In the genomic region with DNA sequence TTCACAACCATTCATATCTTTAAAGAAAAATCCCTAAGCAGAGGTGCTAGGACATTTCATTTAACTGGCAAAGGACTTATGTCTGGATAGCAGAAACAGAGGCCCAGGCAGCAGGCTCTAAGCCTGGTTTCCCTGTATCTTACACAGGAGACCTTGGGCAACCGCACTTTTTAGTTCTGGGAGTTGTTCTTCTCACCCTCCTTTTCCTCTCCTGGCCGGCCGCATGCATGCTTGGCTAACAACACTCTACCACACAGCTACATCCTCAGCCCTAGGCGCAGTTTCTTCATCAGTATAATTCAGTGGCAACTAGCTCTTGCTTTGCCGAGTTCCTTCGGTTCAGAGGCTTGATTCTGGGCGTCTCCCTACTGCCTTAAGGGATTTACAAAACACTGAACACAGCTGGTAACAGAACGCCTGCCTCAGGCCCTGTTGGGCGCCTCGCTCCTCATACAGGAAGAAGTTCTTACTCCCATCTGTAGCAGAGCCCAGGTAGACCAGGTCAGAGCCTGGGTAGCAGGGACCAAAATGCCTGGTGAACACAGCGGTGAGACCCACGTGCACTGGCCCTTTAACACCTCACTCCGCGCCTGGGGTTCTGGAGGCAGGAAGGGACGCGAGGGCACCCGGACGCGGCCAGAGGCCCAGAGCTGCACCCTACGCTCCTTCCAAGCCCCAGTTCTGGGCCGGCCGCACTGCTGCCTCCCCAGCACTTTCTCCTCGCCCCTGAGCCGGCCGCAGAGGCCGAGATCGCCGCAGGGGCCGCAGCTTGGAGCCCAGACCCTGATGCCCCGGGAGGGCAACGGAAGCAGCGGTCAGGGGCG, we compare ENCODE assay signal across 7 mouse cellular contexts. TPM values are rescaled to one million over a fixed set of nuclear protein-coding genes. Genes with fewer than 3 reads are reported as not detected.
DNase-seq lines count a peak whose midpoint lies in the region; ATAC-seq and TF ChIP-seq lines count a peak whose summit lies in the region.

No protein-coding gene starts in this region.

- H3K9me3 ChIP-seq in hindbrain, embryonic 16.5 days (ENCODE audit: control insufficient read depth, low read length), result no peaks in the 10 kb centered on the region
- H3K9me3 ChIP-seq in liver, embryonic 16.5 days (replicated peaks; ENCODE audit: control insufficient read depth, low read length), result no peaks in the 10 kb centered on the region

- peak overlapping the region; percentile 84 for H3K9ac ChIP-seq in hindbrain, embryonic 16.5 days (ENCODE audit: low read depth, low read length)
- peak overlapping the region; percentile 87 for H3K9ac ChIP-seq in liver, embryonic 16.5 days (ENCODE audit: low read depth, low read length)

- peak overlapping the region; percentile 76 for H3K4me3 ChIP-seq in thymus, adult 2 months (ENCODE audit: control insufficient read depth, insufficient read depth, low read length)
- peak overlapping the region; percentile 71 for H3K4me3 ChIP-seq in hindbrain, embryonic 16.5 days (ENCODE audit: low read length)
- H3K4me3 ChIP-seq in liver, embryonic 16.5 days (ENCODE audit: low read depth, low read length), result peak overlapping the region; percentile 87

- H3K27ac ChIP-seq in thymus, adult 2 months (ENCODE audit: control insufficient read depth, insufficient read depth, low read length), result no peak overlapping the region
- peak overlapping the region; percentile 81 for H3K27ac ChIP-seq in hindbrain, embryonic 16.5 days (ENCODE audit: low read depth, low read length)
- H3K27ac ChIP-seq in liver, embryonic 16.5 days (ENCODE audit: low read length), result peak overlapping the region; percentile 84

- TF ChIP-seq CTCF in thymus, adult 2 months (IDR thresholded peaks at IDR 0.05; ENCODE audit: borderline replicate concordance, control insufficient read depth, extremely low read depth, insufficient read depth, low read length, poor library complexity), result no peak

- H3K4me2 ChIP-seq in hindbrain, embryonic 16.5 days (ENCODE audit: low read length), result peak overlapping the region; percentile 86
- peak overlapping the region; percentile 100 for H3K4me2 ChIP-seq in liver, embryonic 16.5 days (ENCODE audit: low read depth, low read length)

- WGBS in thymus, adult 2 months, result 6% methylated on average over 33 of the region's 33 CpGs
- WGBS in hindbrain, embryonic 16.5 days, result 3% methylated on average over 30 of the region's 33 CpGs
- 2% methylated on average over 33 of the region's 33 CpGs for WGBS in liver, embryonic 16.5 days (ENCODE audit: insufficient replicate concordance)

- TF ChIP-seq POLR2A in thymus, adult 2 months (IDR thresholded peaks at IDR 0.05; ENCODE audit: control insufficient read depth, extremely low read depth, insufficient read depth, low read length, poor library complexity), result 0 out of 2 replicates have a peak, but pooled peaks have one; percentile 0

- DNase-seq in thymus, adult 2 months, result no peak
- DNase-seq in thymus, postnatal 0 days (ENCODE audit: low spot score), result no peak
- peak; percentile 53 for DNase-seq in brain, adult 2 months (ENCODE audit: low read depth, low spot score)
- DNase-seq in frontal cortex, postnatal 25 days (ENCODE audit: low spot score in 2 of 2), result peak; percentile 26 to 31
- DNase-seq in right cerebral cortex, postnatal 14 days, result peak; percentile 26

- peaks cover 14% of the 10 kb centered on the region for H3K4me1 ChIP-seq in thymus, adult 2 months (replicated peaks; ENCODE audit: control insufficient read depth, insufficient read depth, low read length)
- H3K4me1 ChIP-seq in hindbrain, embryonic 16.5 days (ENCODE audit: control insufficient read depth, insufficient read depth, low read depth, low read length), result peaks cover 14% of the 10 kb centered on the region
- peaks cover 74% of the 10 kb centered on the region for H3K4me1 ChIP-seq in liver, embryonic 16.5 days (ENCODE audit: control insufficient read depth, low read depth, low read length)

- H3K36me3 ChIP-seq in thymus, adult 2 months (ENCODE audit: control insufficient read depth, insufficient read depth, low read length), result no peaks in the 10 kb centered on the region
- no peaks in the 10 kb centered on the region for H3K36me3 ChIP-seq in hindbrain, embryonic 16.5 days (ENCODE audit: control insufficient read depth, insufficient read depth, low read length)
- H3K36me3 ChIP-seq in liver, embryonic 16.5 days (ENCODE audit: control insufficient read depth, insufficient read depth), result no peaks in the 10 kb centered on the region

- peak; percentile 74 for ATAC-seq in hindbrain, embryonic 16.5 days
- peak; percentile 22 for ATAC-seq in liver, embryonic 16.5 days (ENCODE audit: low read depth)

- H3K27me3 ChIP-seq in thymus, adult 2 months (ENCODE audit: control insufficient read depth, insufficient read depth, low read length), result no peaks in the 10 kb centered on the region
- H3K27me3 ChIP-seq in hindbrain, embryonic 16.5 days (replicated peaks; ENCODE audit: control insufficient read depth, insufficient read depth, low read length), result no peaks in the 10 kb centered on the region
- H3K27me3 ChIP-seq in liver, embryonic 16.5 days (ENCODE audit: control insufficient read depth, insufficient read depth, low read depth, low read length), result no peaks in the 10 kb centered on the region

RNA-seq across cellular contexts. Expression of gene Psen2, which starts 7.7 kb away (rescaled TPM):
- 35.2 and 39.9 TPM in 2 replicates for polyA plus RNA-seq in thymus, adult 2 months (2012; rRNA removed)
- polyA plus RNA-seq in thymus, postnatal 0 days (2015; fragmentation: Nextera tagmentation; extraction: Ambion mirVana), result 9.3 and 11.6 TPM in 2 replicates
- polyA plus RNA-seq in hindbrain, embryonic 16.5 days (2015; fragmentation: Nextera tagmentation; extraction: Ambion mirVana), result 17.7 and 22.2 TPM in 2 replicates
- polyA plus RNA-seq in liver, embryonic 16.5 days (2015; fragmentation: Nextera tagmentation; extraction: Ambion mirVana), result 32.2 and 37.0 TPM in 2 replicates

RNA-seq across cellular contexts. Expression of gene Coq8a, which starts 56.1 kb away (rescaled TPM):
- 33.4 and 51.0 TPM in 2 replicates for polyA plus RNA-seq in thymus, adult 2 months (2012; rRNA removed)
- 12.6 and 14.1 TPM in 2 replicates for polyA plus RNA-seq in thymus, postnatal 0 days (2015; fragmentation: Nextera tagmentation; extraction: Ambion mirVana)
- 4.8 and 5.9 TPM in 2 replicates for polyA plus RNA-seq in hindbrain, embryonic 16.5 days (2015; fragmentation: Nextera tagmentation; extraction: Ambion mirVana)
- 37.0 and 43.7 TPM in 2 replicates for polyA plus RNA-seq in liver, embryonic 16.5 days (2015; fragmentation: Nextera tagmentation; extraction: Ambion mirVana)

Comparison
In these comparisons a context has a peak if more than half of its experiments do, and no peak if none do; other contexts are left out.
1. DNase-seq: peak in brain, adult 2 months (single experiment), frontal cortex, postnatal 25 days (2 of 2) and right cerebral cortex, postnatal 14 days (single experiment); none in thymus, adult 2 months (single experiment) and thymus, postnatal 0 days (single experiment).
2. Peak in every context shown above with its lines, with median percentiles within 50 percentile points of each other: H3K4me3 ChIP-seq.